Mouse (Mus musculus) CD4-positive, CD25-positive, alpha-beta regulatory T cell, adult 4 months (primary cell): ENCODE measurements around the gene Pcsk2. TPM values are rescaled to one million over a fixed set of nuclear protein-coding genes. Genes with fewer than 3 reads are reported as not detected.

ENCODE experiments used
- ATAC-seq: one replicate; pipeline ENCODE4 v1.8.0; 2017
- polyA plus RNA-seq, 2 experiments: library from polyadenylated mRNA; unstranded; fragments of 100-300 nt; shearing (Covaris generic); gene quantifications; one replicate each; pipeline ENCODE4 v1.2.1; 2017

The Pcsk2 gene
- polyA plus RNA-seq: under 1 TPM in 1 of 2 experiments, not detected in 1; 0.07 TPM

DNA sequence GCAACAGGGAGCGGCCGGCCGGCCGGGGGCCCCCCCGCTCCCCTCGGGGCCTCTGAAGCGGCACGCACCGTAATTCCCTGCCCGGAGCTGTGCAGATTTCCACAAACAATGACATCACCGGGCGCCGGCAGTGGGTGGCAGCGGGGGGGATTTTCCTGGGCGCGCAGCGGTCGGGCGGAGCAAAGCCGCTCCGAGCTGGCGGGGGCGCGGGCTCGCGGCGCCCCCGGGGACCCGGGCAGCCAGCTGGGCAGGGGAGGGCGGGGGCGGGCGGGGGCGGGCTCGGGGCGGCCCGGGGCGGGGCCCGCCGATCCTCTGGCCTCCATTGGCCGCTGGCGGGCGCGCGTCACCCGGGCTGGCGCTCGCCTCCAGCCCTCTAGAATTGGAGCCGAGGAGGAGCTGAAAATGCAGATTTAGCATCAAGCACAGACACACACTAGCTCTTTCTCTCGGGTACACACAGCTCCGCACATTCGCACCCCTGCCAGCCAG is at the start of gene Pcsk2:
Gene Pcsk2 (plus strand): TSS at position 399 of the 489 bp plus-strand sequence.
- ATAC-seq: no peak

DNA sequence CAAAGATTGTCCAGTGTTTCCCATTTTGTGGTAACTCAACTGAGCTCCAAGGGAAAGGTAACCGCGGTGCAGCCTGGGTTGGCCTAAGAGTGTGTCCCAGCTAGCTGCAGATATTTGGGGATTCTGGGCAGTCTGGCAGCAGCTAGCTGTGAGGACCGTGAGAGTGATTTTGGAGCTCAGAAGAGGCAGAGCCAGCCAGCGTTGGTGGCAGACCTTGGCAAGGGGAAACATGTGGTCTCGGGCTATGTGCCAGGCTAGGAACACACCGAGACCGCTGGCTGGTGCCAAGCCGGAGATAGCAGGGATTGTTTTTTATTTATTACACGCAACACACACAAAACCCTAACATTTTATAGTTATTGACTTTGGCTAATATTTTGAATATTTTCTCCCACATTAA is 45.1 kb upstream of the Pcsk2 start:
- no peak for ATAC-seq

DNA sequence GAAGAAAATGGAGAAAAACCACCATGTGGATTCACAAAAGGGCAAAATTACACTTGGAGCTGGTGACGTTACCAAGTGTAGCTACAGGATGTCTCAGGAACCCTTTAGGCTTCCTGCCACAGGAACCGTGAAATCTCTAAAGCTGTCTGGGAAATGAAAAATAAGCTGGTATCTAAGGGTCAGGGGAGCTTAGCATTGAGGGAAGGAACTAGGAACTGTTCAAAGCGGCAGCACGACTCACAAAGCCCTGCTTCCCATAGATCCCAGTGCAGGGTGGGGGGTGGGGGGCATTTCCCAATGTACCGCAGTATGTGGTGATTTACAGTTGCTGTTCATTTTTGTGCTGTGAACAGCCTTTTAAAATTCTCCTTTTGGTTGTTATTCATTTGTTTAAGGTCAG is 44.2 kb upstream of the Pcsk2 start:
- ATAC-seq: no peak

DNA sequence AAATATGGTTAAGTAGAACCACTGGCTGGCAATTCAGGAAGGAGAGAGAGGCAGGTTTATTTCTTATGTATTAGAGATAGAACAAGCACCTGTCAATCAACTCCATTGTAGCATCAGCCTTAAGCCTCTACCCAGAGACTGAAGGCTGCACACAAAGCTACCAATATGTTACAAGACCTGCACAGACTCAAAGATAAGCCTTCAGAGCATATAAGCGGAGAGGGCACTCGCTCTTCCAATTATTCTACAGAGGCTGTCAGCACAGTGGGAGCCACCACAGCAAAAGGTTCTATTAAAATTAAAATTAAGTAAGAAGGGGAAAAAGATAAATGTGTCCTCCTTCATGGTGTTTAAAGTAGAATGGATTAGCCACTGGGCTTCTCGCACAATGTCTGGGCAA is 43.8 kb upstream of the Pcsk2 start:
- ATAC-seq: no peak

DNA sequence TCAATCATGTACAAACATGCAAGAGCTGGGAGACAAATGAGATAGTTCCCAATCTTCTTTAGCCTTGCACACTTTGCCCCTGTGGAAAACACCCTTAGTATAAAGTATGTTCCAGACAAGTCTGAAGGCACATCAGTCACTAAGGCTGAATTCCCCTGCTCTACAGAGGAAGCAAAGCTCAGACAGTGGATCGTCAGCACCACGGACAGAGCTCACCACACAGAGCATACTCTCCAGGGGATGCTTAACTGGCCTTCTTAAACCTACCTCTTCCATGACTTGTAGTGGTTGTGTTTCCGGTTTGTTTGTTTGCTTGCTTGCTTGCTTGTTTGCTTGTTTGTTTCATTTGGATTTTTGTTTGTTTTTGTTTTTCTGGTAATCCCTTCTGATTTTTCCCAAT is 9.5 kb upstream of the Pcsk2 start:
- no peak for ATAC-seq

DNA sequence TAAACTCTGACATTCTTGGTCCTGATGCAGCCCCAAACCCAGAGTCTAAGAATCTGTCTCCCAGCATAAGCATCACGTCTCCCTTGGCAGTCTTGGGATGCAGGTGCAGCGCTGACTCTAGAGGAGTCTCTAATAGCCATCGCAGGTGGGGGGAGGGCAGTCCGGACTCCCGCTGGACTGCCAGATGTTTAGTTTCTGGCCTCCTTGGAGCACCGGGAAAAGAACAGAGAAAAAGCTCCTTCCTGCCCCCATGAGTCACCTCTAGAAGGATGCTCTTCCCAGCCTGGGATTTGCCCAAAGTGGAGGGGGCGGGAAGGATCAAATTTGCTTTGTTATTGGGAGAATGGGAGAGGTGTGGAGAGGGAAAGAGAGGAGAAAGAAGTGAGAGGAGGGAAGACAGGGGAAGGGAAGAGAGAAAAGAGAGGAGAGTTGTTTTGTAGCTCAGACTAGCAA is 631 bp upstream of the Pcsk2 start:
- no peak for ATAC-seq

DNA sequence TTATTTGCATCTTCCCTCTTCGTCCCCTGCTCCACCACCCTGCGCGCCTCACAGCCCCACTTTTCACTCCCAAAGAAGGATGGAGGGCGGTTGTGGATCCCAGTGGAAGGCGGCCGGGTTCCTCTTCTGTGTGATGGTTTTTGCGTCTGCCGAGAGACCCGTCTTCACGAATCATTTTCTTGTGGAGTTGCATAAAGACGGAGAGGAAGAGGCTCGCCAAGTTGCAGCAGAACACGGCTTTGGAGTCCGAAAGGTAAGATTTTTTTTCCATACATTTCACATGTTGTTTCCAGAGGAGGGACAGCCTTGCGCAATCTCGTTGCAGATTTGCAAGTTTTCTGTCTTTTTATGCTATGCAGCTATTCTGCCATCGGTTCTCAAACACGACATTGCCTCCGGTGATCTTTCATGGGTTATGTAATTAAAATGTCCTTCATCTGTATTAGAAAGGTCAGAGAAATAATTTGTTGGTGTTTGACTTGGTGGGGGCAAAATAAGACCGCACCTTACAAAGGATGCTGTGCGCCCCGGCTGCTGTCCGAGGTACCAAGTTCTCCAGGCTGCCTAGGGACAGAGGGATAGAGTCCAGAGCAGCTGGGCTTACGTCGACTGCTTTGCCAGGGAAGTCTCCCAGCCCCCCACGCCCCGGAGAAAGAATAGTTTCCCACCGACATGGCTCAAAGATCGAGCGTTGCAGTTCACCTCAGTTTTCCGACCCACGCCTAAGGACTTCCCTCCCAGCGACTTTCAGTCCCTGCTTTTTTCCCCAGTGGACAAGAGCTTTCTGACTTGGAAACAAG is 656 bp downstream of the Pcsk2 start:
- no peak for ATAC-seq

DNA sequence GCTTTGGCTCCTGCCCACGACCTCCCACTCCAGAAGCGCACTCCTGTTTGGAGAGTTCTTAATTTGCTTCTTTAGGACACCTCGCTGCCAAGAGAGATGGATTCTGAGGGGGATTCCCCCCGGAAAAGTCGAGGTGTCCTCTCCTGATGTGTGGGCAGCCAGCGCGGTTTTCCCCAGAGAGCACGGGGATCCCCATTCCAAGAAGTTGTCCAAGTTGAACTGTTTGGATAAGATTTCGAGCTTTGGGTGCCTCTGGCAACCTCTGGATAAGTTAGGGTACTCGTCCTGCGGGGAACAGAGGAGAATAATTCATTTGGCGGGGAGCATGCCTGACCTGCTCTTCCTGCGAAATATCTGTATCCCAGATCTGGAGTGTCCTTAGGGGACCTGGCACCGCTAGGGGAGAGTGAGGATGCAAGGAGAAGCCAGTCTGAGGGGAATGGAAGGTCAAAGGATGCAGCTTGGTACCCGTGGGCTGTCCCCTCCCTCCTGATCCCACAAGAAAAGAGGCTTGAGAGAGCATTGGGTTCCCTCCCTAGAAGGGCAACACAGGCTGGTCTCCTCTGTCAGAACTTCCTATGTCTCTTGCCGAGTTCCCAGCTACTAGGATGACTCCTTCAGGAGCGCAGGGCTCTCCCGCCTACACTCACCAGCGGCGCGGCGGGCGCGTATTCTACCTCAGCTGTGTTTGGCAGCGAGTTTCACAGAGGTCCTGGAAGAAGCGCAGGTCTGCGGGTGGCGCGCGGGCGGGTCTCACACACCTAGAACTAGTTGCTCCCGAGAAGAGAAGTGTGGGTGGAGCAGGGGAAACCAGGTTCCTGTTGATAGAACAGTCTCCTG is 1.5 kb downstream of the Pcsk2 start:
- no peak for ATAC-seq

DNA sequence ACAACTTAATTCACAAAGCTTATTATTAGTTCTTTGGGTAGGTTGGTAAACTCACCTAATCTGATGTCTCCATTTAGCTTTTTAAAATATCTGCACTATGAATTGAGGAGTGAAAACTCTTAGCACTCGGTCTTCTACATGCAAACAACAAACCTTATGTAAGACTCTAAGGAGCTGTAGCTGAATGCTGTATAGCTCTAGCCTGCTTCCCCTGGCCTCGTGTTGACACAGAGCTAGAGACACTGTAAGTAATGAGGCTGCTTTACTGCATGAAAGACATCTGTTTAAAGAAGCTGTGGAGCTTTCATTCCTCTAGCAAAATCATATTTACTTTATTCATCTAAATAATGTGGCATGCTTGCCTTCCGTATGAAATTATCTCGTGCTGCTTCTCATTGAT is 14.4 kb downstream of the Pcsk2 start:
- no peak for ATAC-seq

DNA sequence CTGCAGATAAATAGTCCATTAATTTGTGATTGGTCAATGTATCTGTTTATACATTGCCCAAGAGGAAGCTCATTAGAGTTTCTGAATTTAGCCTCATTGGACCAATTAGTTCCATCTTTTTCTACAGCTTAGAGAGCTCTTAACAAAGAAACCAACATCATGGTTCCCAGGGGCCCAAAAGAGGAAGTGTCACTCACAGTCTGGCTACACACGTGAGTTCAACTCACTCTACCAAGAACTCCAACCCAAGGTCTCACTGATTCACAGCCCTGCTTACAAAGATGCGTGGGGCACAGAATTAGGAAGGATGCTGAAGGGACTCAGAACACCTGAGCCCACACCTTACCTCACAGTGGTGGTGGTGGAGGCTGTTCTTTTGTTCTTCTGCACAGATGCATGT is 19.1 kb downstream of the Pcsk2 start:
- no peak for ATAC-seq

DNA sequence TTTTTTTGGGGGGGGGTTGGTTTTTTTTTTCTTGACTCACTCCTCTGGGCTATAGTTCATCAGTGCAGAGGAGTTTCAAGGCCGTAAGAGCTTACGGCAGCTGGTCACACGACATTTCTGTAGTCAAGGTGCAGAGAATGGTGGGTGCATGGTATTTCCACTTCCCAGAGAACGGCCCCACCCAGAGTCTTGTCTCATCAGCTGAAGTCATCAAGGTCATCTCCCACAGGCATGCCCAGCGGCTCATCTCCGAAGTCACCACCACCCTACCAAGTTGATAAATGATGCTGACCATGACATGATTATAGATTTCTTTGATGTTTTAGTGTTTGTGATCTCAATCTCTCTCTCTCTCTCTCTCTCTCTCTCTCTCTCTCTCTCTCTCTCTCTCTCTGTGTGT is 20.0 kb downstream of the Pcsk2 start:
- no peak for ATAC-seq

DNA sequence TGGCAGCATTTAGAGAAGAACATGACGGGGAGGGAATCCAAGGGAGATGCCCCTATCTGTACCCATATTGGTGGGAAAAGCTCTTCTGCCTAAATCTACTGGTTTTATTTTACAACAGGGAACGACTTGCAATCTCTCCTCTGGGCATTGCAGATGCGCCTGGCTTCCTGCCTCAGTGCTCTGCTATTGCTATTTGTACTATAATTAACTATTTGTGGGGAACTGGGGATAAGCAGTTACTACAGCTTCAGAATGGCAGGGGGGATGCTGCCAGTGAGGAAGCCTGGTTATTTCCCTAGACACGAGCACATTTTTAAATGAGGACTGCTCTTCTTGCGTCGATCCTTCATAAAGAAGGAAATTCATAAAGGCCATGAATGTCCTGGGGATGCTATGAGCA is 39.4 kb downstream of the Pcsk2 start:
- no peak for ATAC-seq

DNA sequence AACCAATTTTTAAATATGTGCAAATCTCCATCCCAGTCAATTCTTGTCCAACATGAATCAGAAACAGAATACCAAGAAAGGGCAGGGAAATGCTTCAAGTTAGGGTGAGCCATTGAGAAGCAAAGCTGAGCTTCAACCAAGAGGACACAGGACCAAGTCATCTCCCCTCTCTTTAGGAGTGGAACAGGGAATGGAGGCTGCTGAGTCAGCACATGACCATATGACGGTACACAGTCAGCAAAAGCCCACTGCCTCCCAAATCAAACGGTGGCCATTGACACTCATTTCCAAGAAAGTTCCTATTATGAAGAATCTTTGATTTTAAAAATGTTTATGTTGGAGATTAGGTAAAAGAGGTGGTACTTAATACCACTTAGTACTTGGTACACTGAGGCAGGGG is 44.4 kb downstream of the Pcsk2 start:
- ATAC-seq: no peak

DNA sequence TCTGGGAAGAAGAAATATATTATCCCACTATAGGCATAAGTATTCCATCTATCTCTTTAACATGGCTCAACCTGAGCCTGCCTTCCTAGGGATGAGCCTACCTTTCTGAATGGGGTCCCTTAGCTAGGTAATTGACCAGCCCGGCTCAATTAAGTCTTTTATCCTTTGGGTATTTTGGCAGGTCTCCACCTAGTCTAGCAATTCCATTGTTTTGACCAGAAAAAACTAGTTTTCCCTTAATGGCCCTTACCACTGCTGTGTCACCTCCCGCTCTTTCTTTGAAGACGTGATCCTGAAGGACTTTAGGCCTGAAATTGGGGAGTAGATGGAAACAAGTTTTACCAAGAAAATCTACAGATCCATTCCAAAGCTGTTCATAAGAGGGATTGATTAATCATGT is 57.1 kb downstream of the Pcsk2 start:
- ATAC-seq: no peak

DNA sequence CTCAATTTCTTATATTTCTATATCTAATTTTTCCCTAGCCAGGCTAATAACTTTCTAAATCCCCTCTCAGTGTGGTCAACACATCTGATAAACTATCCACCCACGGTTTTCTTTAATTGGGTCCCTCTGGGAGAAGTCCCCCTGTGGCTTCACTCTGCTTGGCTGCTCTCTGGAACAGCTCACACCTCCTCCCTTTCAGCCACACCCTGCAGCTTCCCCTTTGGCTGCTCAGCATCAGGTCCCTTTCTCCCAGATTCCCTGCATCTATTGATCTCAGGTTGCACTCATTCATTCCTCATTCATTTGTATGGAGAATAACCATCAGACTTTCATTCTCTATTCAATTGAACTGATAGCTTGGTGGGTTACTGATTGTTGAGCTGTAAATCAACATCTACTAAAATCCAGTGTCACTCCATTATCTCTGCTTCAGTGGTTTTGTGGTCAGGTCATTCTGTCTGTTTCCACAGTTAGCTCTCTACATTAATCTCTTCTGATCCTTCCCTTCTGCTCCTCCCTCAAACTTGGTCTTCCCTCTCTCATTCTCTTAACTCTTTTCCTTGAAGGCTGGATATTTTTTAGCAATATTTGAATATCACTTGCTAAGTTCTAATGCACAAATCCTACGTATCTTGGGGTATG is 58.0 kb downstream of the Pcsk2 start:
- no peak for ATAC-seq

DNA sequence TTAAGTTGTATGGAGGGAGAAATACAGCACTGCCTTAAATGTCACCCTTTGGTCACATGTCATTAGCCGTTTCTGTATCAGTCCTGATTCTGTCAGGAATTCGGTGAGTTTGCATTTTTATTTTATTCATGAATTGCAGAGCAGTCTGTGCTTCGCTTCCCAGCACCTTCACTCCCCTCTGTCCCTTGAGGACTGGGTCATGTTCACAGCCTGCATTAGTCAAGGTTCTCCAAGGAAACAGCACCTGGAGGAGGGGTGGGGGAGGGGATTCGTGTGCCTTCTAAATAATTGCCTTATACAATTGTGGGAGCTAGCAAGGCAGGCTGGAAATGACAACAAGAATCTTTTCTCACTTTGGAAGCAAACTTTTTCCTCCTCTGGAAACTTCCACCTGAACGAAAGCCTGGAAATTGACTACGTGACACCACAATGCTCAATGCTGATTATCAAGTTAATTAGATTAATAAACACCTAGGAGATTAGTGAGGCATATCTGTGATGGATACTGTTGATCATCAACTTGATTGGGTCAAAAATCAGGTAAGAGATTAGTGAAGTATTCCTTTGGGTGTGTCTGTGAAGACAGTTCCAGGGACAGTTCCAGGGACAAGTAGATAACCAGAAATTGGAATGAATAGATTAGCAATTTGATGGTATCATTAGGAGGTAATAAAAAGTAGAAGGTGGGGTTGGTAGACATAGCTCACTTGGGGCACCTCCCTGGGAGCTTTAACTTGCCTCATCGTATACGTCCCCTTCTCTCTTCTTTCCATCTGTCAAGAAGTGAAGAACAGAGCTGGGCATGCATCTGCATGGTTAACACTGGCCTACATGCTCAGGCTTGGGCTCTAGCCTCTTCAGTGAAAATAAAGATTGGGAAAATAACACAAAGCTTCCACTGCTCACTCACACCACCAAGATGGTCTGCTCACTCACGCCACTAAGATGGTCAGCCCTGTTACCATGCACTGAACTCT is 64.7 kb downstream of the Pcsk2 start:
- no peak for ATAC-seq

DNA sequence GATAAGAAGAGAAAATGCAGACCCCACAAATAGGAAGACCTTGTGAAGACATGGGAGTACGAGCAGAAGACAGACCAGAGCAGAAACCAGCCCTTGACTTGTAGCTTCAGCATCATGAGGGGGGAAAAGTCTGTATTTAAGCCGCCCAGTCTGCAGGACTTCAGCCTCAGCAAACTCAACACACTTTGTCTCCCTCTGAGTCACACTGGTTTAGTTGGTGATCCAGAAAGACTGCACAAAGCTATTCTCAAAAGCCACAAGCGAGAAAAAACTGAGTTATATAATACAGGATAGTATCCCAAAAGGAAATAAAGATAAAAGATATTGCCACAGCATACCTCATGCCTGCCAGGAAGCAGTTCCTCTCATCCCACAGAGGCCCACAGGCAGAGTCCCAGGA is 67.5 kb downstream of the Pcsk2 start:
- ATAC-seq: no peak

DNA sequence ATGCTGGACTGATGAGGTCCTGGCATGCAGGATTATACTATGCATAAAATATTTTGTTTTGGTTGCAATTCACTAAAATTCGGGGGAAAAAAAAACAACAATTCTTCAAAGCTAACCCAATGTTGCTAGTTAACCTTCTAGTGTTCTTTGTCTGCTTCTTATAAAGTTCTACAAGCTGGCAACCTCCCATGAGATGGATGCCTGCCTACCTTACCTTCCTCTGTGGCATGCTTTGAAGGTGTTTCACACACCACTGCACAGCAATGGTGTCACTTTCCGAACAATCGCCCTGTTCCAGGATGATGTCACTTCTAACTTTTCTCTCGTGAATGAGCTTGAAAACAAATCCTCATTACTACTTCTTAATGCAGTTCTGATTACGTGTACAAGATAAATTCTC is 68.8 kb downstream of the Pcsk2 start:
- no peak for ATAC-seq

DNA sequence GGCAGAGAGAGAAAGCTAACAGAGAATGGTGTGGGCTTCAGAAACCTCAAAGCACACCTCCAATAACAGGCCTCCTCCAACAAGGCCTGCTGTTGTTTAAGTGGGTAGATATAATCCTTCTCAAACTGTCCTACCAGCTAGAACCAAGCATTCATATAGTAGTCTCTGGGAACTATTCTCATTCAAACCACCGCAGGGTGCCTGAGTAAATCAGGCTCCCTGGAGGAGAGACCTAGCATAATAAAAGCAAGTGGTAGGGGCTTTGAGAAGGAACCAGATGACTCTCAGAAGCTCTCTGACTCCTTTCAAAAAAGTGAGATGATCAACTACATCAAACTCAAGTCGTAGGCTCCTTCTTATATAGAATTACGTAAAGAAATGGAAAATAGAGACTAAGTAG is 75.0 kb downstream of the Pcsk2 start:
- ATAC-seq: no peak

DNA sequence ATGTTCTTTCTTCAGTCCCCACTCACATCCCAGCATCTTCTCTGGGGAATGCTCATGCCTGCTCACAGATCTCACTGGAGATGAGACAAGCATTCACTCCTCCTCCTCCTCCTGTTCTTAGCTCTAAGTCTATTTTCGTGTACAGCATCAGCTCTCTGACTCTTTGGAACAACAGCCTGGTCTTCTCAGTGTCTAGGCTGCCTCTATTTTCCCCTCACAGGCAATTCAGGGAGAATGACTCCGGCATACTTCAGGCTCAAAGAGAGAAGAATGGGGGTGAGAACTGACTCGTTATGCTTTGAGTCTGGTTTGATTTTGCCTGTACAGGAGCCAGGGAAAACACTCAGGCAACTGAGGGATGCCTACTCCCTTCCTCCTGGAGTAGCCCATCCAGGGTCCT is 78.0 kb downstream of the Pcsk2 start:
- ATAC-seq: no peak

DNA sequence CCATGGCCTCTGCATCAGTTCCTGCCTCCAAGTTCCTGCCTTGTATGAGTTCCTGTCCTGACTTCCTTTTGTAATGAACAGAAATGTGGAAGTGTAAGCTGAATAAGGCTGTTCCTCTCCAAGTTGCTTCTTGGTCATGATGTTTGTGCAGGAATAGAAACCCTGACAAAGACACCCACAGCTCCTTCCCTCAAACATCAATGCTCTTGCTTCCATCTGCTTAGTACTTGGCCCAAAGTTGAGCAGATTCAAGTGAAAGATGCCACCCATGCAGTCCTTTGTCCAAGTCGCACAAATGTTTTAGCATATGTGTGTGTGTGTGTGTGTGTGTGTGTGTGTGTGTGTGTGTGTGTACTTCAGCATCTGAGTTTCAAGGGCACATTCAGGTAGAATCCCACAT is 97.3 kb downstream of the Pcsk2 start:
- ATAC-seq: no peak

DNA sequence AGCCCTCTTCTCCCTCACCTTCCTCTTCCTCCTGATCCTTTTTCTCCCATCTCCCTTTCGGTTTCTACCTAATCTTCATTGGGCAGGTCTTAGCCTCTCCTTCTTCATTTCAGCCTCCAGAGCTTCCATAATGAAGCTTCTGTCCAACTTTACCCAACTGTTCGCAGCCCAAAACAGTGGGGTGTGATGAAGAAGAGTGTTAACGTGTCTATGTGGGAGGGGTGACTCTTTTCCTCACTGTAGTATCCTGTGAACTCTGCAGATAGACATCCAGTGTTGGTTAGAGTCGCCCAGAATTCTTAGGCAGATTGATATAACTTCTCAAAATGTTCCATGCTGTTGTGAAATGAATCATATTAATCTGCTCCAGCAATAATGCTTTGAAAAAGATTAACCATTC is 98.4 kb downstream of the Pcsk2 start:
- no peak for ATAC-seq
